Mouse (Mus musculus) adrenal gland (tissue): ENCODE results near the gene Gm43064.
"Not testable (repeated sequence)": the region's sequence is repeated elsewhere in the genome, so short reads cannot be mapped to it uniquely, and the experiment has no call there.

Source experiments
- intact Hi-C: fragments of 180-260 bp; cut with DNase I; formaldehyde crosslinking; loops from one replicate; pipeline ENCODE4 v1.15.1; 2025
- long read RNA-seq, 2 experiments: library from polyadenylated mRNA; unstranded; transcript quantifications; one replicate each; pipeline ENCODE4 v2.0.0; 2020; ENCODE audit warnings: borderline replicate concordance in 1 of 2; ENCODE audit not compliant: insufficient replicate concordance in 1 of 2

The Gm43064 gene
- long read RNA-seq, experiment 1 = 0 reads
- long read RNA-seq, experiment 2, partial matches to known transcripts = 0 of 1 reads
- long read RNA-seq, experiment 2, other reads (novel, unspliced or antisense) = 1 of 1 reads

DNA sequence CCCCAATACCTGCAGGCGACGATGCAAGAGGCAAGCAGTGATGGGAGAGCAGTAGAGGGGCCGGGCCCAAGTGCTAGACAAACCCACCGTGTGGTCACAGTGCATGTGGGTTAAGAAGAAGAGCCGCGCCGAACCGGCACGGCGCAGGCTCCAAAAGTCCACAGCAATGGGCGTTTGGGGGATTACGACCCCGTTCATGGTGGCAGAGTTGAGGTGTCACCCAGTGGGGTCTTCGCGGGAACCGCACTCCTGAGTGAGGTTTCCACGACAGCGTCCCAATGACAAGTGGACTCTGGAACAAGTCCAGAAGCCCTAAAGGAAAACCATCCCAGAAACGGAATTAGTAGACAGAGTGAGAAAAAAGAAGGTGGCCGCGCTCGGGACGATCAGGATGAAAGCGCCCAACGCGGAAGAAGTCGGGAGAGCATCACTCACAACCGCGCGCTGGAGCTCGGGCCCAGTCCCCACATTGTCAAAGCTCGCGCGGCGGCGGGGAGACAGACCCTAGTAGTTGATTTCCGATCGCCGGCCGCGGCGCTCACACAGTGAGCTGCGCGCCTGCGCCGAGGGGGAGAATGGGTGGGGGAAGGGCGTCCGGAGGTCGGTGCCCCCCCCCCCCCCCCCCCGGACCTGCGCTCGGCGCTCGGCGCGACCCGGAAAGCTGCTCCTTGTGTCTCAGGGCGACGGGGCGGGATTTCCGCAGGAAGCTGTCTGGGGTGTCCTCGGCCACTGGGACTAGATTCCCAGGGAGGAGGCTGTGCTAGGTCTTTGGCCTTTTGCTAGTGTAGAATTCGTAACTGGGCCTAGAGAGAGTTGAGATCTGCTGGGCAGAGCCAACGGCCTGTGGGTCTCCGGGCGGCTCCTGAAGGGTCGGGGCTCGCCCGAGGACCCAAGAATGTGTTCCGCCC, at the start of gene Gm43064, which contains the start of the genes Dclre1b and Ap4b1:
Gm43064 (plus strand) TSS at position 683 of the 908 bp plus-strand sequence.
Dclre1b (minus strand) TSS at position 554 of the 908 bp plus-strand sequence.
Ap4b1 (plus strand) TSS at position 630 of the 908 bp plus-strand sequence.
- intact Hi-C loops = loop anchor here (2.0 kb wide), 1 partner anchor 18 kb away; the partner anchor contains the start of gene Hipk1

DNA sequence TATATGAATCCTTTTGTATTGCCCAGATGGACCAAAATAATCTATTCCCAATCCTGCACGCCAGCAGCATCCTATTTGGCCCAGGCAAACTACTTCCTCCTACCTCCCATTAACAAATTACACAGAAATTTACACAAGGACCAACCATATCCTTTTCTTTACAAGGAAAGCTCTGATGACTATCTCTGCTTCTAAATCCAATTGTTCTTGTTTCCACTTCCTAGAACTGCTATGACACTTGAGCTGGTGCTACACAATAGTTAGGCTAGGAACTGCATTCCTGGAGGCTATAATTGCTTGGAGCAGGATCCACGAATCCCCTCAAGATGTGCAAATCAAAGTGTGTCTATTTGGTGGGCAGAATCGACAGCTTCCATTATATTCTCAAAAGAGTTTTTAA, 42.6 kb upstream of the Gm43064 start:
- intact Hi-C loops = no loop called here

DNA sequence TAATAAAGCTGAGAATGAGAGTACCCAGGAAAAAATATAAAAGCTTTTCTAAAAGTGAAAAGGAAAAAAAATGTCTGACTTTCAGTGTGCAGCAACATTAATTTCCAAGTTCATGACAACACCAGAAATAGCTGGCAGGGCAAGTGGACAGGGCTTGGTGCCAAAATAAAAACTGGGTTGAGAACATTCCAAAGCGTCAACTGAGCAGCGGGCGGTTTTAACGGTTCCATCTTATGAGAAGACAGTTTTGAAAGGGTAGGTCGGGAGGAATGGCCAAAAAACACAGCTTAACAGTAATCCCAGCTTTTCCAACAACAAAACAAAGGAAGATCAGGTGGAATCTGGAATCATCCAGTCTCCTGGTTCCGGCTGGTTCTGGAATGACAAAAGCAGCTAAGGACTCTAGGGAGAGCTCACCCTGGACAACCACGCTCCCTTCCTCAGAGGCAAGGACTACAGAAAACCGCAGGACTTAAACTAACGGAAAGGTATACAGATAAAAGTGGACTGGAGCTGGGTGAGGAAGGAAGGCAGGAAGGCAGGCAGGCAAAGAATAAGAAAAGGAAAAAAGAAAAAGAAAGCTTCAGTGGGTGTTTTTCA, 37.7 kb upstream of the Gm43064 start:
- intact Hi-C loops = no loop called here

DNA sequence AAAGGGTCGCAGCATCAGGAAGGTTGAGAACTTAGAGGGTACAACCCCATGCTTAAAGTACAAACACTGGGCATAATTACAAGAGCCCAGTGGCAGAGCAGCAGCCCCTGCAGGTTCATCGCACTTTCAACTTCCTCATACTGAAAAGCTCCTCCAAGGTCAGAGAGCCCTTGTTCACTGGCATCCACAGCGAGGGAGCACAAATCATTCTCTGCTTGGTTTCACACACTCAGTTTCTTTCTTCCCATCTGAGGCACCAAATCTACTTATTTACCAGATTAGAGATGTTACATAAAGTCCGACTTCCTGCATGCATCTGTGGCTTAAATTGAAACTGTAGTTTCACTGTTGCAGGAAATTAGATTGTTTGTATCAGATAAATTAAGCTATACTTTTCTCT, 36.5 kb upstream of the Gm43064 start:
- intact Hi-C loops = no loop called here

DNA sequence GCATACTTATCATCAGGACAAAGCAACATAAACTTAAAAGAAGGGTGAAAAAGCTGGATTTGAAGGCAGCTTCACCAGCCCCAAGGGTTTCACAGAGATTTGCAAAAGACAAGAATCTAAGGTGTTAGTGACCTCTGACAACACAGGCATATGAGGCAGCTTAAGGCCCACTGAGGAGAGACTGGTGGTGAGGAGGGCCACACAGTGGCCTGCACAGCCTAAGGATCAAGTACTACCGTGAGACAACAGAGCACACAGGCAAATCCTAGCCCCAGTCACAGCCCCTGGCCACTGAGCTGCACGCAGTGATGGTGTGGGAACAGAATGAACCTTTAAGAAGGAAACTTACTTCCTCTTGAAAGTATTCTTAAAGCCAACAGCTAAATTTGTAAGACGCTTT, 35.9 kb upstream of the Gm43064 start:
- intact Hi-C loops = no loop called here

DNA sequence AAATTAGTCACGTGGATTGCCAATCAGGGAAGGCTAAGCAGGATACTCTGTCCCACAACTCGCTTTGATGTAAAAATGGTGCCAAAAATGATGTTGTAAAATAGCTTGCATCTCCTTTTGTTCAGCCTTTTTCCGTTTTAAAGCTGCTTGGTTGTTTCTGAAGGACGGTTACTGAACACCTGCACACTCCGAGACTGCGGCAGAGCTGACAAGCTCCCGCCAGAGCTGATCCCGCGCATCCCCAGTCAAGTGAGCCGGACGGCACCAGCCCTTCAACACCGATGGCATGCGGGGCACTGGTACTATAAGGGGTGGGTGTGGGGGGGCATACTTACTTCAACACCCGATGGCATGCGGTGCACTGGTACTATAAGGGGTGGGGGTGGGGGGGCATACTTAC, 35.4 kb upstream of the Gm43064 start:
- intact Hi-C loops = no loop called here

DNA sequence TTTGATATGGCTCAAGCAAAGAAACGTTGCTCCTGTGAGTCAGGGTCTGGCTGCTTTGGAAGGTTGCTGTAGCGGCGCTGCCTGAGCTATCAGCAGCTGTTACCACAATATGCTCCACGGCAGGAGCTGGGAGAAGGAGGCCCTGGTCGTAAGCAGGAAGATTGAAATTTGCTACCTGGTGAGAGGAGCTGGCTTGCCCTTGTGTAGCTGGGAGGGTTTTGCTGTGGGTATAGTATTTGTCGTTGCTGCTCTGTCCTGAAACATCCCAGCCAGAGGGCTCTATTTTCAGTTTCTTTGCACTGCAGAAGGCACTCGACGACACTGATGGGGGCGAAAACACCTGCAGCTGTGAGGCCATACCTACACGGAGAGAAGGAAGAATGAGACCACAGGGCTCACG, 31.4 kb upstream of the Gm43064 start:
- intact Hi-C loops = no loop called here

DNA sequence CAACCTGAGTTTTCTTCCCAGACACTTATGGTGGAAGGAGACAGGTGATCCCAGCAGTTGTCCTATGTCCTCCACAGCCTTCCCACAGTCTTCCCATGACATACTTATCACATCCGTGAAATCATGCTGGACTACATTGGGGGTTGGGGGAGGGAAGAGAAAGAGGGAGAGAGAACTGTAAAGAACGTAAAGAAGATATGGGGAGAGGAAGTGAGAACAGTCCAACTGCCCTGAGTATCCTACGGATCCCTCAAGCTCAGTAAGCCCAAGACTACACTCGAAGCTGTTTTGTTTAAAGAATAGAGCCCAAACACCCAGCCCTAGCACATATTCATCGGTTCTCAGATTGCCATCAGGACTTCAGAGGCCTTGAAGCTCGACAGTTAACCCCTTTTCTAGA, 30.7 kb upstream of the Gm43064 start:
- intact Hi-C loops = no loop called here

DNA sequence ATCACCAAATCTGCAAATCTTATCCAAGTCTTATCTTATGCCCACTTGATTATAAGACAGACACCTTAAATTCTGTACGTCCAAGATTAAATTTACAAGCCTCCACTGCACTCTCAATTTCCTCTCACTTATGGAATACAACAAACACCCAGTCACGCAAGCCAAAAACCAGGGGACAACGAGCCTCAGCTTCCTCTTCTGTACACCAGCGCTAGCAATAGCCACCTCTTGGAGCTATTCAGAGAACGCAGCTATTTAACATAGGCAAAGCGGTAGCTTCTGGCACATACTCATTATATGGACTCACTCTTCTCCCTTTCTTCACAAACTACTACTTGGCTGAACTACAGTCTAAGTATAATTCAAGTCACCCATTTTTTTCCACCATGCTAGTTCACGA, 30.2 kb upstream of the Gm43064 start:
- intact Hi-C loops = no loop called here

DNA sequence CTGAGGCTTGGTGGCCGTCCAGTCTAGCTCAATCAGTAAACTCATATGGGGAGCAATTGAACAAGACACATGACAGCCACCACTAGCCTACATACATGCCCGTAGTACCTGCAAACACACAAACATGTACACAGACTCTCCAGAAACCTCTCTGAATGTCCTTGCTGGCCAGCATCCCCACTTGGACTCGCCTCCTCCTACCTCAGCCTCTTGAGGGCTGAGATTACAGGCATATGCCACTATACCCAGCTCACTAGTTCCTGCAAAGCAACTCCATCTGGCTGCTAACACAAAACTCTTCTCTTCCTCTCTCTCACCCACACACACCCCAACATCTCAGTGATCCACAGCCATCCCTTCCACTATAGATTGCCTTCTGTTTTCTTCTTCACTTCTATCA, 29.1 kb upstream of the Gm43064 start:
- intact Hi-C loops = no loop called here

DNA sequence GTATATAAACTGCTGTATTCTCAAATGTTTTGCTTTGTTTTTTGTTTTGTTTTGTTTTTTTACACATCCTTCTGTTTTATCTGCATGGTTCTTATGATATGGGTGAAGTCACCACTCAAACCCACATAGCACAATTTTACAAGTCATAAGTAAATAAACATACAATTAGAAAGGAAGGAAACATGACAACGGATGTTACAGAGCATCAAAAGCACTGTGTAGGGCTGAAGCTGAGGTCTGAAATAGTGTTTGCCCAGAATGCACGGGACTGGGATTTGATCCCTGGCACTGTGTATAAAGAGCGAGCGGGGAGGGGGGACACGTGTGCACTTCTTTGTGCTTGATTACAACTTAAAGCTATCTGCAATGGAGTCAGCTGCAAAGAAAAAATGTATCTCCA, 28.6 kb upstream of the Gm43064 start:
- intact Hi-C loops = no loop called here

DNA sequence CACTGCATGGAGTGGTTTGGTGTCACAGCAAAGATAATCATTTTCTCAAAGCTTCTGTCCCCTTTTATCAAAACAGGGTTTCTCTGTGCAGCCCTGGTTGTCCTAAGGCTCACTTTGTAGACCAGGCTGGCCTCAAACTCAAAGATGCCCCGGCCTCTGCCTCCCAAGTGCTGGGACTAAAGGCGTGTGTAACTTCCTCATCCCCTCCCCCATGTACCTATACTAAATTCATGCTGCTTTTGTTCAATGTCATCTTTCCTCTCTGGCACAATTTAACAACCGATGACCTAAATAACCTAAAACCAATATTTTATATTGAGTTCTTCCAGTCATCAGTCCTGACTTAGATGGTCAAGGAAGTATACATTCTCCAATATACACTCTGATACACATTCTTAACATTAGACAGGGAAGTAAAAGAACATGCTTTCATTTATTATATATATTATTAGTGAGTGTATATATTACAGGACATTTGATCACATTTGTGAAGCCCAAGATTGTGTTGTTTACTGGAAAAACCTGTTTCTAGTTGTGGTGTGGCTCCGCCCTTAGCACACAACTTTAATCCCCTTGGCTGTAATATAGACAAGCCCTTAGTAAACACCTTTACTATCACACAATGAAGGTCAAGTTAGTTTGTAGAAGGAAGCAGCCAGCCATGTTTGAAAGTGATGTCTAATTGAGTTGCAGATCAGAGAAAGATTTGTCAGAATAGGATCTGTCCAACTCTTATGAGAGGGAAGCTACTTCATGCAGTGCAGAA, 26.3 kb upstream of the Gm43064 start:
- intact Hi-C loops = no loop called here

DNA sequence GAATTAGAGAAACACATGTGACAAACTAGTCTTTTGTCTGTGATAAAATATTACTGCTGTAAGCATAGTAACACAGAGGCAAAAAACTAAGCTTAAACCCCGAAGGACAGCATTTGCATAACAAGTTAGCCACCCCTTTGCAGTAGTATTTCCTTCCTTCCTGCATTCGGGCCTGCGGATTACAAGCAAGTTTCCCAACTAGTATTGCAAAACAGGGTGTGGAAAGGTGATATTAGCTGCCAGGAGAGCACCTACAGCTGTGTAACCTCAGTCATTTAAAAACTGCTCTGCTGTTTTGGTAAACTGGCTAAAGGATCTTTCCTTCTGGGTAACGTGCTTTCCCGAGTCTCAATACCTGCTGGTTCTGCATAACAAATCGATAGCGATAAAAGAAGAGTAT, 22.1 kb upstream of the Gm43064 start:
- intact Hi-C loops = no loop called here

DNA sequence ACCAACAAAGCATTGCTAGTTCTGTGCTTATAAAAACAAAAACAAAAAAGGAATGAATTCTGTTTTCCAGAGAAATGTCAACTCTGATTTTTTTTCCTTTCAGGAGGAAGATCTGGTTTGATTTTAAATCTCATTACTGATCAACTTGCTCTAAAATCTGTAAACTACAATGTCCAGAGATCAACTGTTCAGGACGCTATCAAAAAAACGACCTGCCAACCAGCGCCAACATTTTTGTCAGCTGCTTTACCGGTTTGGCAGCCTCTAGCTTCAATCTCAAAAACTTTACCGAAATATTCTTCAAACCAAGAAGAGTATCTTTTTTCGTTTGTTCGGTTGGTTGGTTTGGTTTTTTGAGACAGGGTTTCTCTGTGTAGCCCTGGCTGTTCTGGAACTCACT, 20.3 kb upstream of the Gm43064 start:
- intact Hi-C loops = no loop called here

DNA sequence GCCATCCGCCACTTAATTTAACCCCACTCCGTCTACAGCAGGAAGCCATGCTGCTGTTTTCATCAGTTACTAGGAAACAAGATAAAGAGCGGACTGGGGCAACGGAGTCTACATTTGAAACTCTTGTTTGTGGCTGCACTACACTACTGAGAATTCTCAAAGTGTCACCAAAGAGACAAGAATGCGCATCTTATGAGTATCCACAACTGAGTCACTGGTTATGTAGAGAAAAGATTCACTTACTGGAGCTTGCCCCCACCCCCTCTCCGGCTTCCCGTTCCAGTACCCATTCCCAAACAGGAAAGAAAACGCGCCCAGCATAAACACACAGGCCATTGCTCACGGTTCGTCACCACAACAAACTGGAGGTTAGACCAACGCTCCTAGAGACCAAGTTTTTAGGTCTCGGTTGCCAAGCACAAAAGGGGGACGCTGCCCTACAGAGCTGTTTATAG, 19.5 kb upstream of the Gm43064 start:
- intact Hi-C loops = loop anchor here (2.0 kb wide), 1 partner anchor 19 kb away; the partner anchor contains the start of genes Ap4b1, Dclre1b and Gm43064

DNA sequence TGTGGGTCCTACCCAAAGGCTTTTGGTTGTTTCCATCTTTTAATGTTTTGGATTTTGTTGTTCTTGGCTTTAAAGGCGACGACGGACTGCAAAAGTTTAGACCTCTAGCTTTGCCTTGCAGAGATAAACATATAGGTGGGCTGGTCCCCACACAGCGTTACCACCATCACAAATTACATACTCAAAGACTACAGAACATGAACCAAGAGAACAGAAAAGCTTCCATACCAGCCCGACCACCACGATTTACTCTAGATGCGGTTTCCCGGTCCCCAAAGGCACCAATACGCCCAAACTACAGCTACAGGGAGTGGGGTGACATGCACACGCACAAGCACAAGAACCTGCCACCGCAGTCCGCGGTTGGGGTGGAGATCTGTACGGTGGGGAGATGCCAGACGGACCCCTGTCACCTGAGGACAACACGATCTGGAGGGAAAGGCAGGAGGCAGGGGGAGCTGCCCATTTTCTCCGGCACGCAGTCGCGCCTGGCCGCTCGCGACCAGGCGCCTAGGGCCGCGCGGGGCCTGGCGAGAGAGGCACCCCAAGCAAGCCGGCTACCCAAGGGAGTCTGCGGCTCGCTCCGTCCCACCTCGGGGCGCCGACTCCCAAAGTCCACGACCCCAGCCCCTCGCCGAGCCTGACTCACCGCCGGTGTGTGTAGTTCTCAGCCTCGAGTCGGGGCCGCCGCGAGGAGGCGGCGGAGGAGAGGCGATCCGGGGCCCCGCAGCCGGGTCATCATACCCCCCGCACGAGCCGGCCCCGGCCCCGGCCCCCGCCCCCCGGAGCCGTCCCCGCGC, 18.8 kb upstream of the Gm43064 start:
- intact Hi-C loops = loop anchor here (2.0 kb wide), 1 partner anchor 18 kb away; the partner anchor contains the start of genes Ap4b1, Dclre1b and Gm43064

DNA sequence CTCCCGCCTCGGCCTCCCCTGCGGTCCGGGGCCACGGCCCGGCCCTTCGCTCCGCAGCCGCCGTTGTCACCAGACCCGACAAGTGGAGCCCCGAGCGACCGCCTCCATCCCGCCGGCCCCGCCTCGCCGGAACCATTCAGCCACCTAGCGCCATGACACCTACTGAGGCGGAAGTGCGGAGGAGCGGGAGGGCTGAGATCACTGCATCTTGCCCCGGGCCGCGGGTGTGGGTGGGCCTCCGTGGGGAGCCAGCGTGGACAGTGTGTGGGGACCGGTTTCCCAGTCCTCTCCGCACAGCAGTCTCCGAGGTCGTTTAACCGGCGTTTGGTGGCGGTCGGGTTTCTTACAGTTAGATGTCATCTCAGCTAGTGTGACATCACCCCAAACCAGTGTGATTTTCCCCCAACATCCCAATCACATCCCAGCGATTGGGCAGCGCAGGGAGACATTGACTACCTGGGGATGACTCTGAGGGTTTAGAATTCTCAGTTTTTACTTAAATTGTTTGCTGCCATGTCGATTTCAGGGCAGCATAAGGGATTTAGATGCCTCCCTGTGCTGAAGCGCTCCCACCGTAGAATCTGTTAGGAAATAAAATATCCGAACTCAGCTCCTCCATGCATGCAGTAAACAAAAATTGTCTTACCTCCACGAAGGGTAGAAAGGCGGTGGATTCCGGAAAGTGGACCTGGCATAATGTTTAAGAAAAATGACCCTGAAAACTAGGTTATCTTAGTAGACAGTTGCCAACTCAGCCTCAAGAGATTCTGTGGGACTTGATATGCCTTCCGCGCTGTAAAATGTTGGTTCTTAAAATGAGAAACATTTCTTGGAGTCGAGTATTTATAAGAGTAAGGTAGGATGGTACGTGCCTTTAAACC, 17.9 kb upstream of the Gm43064 start, which contains the start of gene Hipk1:
Hipk1 (minus strand) TSS at position 334 of the 881 bp plus-strand sequence.
- intact Hi-C loops = loop anchor here (2.0 kb wide), 1 partner anchor 17 kb away; the partner anchor contains the start of genes Ap4b1, Dclre1b and Gm43064

DNA sequence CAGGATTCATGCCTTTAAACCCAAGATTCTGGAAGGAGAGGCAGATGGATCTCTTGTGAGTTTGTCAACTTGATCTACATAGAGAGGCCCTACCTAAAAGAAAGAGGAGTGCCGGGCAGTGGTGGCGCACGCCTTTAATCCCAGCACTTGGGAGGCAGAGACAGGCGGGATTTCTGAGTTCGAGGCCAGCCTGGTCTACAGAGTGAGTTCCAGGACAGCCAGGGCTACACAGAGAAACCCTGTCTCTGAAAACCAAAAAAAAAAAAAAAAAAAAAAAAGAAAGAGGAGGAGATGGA, 17.3 kb upstream of the Gm43064 start:
- intact Hi-C loops = not testable (repeated sequence)

DNA sequence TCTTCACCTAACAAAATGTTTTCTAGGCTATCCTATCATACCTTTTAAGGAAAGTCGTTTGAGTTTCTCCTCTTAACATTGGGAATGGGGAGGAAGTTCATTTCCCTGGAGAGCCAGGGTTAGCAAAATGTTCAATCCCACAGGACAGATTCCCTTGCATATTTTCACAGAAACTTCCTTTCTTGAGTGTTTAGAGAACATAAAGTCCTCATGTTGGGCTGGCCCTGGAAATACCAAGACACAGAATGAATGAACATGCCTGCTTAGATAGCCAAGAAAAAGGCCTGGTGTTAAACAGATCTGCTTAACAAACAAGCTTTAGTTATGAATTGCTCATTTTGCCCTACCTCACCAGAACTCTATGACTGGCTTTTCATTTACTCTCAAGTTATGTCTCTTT, 16.8 kb upstream of the Gm43064 start:
- intact Hi-C loops = no loop called here
